ENCODE assay signal across 16 mouse cellular contexts in the genomic region with DNA sequence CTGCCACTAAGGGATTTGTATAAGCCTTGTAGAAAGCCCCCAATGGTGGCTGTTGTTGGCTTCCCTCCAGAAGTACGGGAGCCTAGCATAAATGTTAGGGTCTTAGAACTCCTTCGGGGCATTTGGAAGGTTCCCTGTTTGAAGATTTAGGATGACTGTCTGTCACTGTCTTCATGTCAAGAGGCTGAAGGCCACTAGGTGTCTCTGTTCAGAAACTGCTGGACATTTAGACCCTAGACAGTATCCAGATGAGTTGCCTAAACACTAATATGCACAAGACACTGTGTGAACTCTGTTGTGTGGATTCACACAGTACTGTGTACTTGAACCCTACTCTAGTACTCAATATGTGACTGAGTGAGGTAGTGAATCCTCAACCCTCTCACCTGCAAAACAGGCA. TPM values are rescaled to one million over a fixed set of nuclear protein-coding genes. Genes with fewer than 3 reads are reported as not detected.
DNase-seq lines count a peak whose midpoint lies in the region; ATAC-seq and TF ChIP-seq lines count a peak whose summit lies in the region.
"Had no signal": no experiment of that assay in that cellular context is flagged by ENCODE, and none has a peak within 500 bp of the region (broad histone marks: within the 10 kb centered on the region; RNA-seq: fewer than 3 reads in every experiment).

No protein-coding gene starts in this region.

- no peaks in the 10 kb centered on the region for H3K9me3 ChIP-seq in midbrain, embryonic 14.5 days (ENCODE audit: control insufficient read depth, low read length)
- no peaks in the 10 kb centered on the region for H3K9me3 ChIP-seq in midbrain, embryonic 13.5 days
- H3K9me3 ChIP-seq in MEL (replicated peaks; ENCODE audit: insufficient read depth, low read length) = no peaks in the 10 kb centered on the region
- H3K9me3 ChIP-seq: G1E; limb, embryonic 15.5 days had no signal

- no peak for TF ChIP-seq EP300 in MEL (IDR thresholded peaks at IDR 0.05; ENCODE audit: low read depth in 1 of 2, low read length in 2 of 2)

- no peak for TF ChIP-seq POLR2A in MEL (IDR thresholded peaks at IDR 0.05; ENCODE audit: control insufficient read depth in 1 of 2, insufficient read depth in 1 of 2, low read depth in 1 of 2, low read length in 2 of 2, poor library complexity in 1 of 2)

- 86% methylated on average over 2 of the region's 2 CpGs for WGBS in midbrain, embryonic 14.5 days
- 81% methylated on average over 2 of the region's 2 CpGs for WGBS in midbrain, embryonic 13.5 days

- no peak overlapping the region for H3K4me2 ChIP-seq in midbrain, embryonic 14.5 days (ENCODE audit: low read length)
- no peak overlapping the region for H3K4me2 ChIP-seq in midbrain, embryonic 13.5 days (replicated peaks)
- H3K4me2 ChIP-seq: limb, embryonic 15.5 days had no signal

- TF ChIP-seq CTCF in MEL (IDR thresholded peaks at IDR 0.05 in 2 of 3, conservative IDR thresholded peaks at IDR 0.05 in 1 of 3; ENCODE audit: control insufficient read depth in 1 of 3, insufficient read depth in 1 of 3, low read depth in 2 of 3, low read length in 3 of 3, poor library complexity in 1 of 3, severe bottlenecking in 1 of 3) = peak in 2 of 3 experiments; percentile 29 to 55; a peak in 4 of 6 replicates

- H3K36me3 ChIP-seq in midbrain, embryonic 14.5 days (ENCODE audit: control insufficient read depth, insufficient read depth, low read length) = no peaks in the 10 kb centered on the region
- no peaks in the 10 kb centered on the region for H3K36me3 ChIP-seq in midbrain, embryonic 13.5 days
- peaks cover 0 to 3% of the 10 kb centered on the region in 2 experiments; a peak in 1 of 4 replicates for H3K36me3 ChIP-seq in MEL (ENCODE audit: control insufficient read depth in 1 of 2, insufficient read depth in 2 of 2, low read length in 2 of 2)
- H3K36me3 ChIP-seq: G1E; limb, embryonic 15.5 days had no signal

- no peaks in the 10 kb centered on the region; the same call in 1 of the 2 replicates for H3K4me1 ChIP-seq in midbrain, embryonic 14.5 days (ENCODE audit: control insufficient read depth, insufficient read depth, low read length)
- peaks cover 9% of the 10 kb centered on the region for H3K4me1 ChIP-seq in midbrain, embryonic 13.5 days (replicated peaks)
- peaks cover 0 to 4% of the 10 kb centered on the region in 2 experiments; a peak in 3 of 4 replicates for H3K4me1 ChIP-seq in MEL (ENCODE audit: control insufficient read depth in 1 of 2, insufficient read depth in 2 of 2, low read length in 2 of 2)

- H3K79me2 ChIP-seq in MEL (ENCODE audit: control insufficient read depth, insufficient read depth, low read length, poor library complexity) = no peaks in the 10 kb centered on the region

- ATAC-seq in midbrain, embryonic 14.5 days (ENCODE audit: low FRiP score, low TSS enrichment) = no peak
- ATAC-seq in midbrain, embryonic 13.5 days = no peak
- ATAC-seq in megakaryocyte, adult 5-6 weeks (ENCODE audit: poor library complexity, severe bottlenecking) = peak; percentile 42
- ATAC-seq: midbrain, embryonic 16.5 days had no signal

- H3K4me3 ChIP-seq in midbrain, embryonic 14.5 days (replicated peaks; ENCODE audit: low read depth, low read length) = no peak overlapping the region
- H3K4me3 ChIP-seq in midbrain, embryonic 13.5 days (replicated peaks) = no peak overlapping the region
- H3K4me3 ChIP-seq in MEL (ENCODE audit: control insufficient read depth in 1 of 2, insufficient read depth in 1 of 2, low read depth in 2 of 2, low read length in 2 of 2) = no peak overlapping the region
- H3K4me3 ChIP-seq: limb, embryonic 15.5 days had no signal

- peak; percentile 53 for TF ChIP-seq RAD21 in MEL (IDR thresholded peaks at IDR 0.05; ENCODE audit: low read depth, low read length)

- DNase-seq in kidney, adult 9 months = peak; percentile 26
- no peak for DNase-seq in kidney, postnatal 10 days
- DNase-seq in midbrain, embryonic 14.5 days = peak; percentile 11
- DNase-seq in MEL (ENCODE audit: low read depth, low spot score) = peak; percentile 31
- no peak for DNase-seq in urinary bladder, adult 18-20 months (ENCODE audit: low spot score in 2 of 2)
- no peak for DNase-seq in gastrocnemius, adult 18-20 months (ENCODE audit: low spot score)
- DNase-seq: cerebellum, adult 11 months; gastrocnemius, postnatal 10 days; kidney, adult 18-20 months had no signal

- no peak overlapping the region for H3K27ac ChIP-seq in midbrain, embryonic 14.5 days (replicated peaks; ENCODE audit: low read depth, low read length)
- H3K27ac ChIP-seq in midbrain, embryonic 13.5 days = no peak overlapping the region
- H3K27ac ChIP-seq in MEL (ENCODE audit: control insufficient read depth, low read depth, low read length) = no peak overlapping the region
- H3K27ac ChIP-seq: limb, embryonic 15.5 days had no signal

- no peaks in the 10 kb centered on the region for H3K27me3 ChIP-seq in midbrain, embryonic 14.5 days (ENCODE audit: control insufficient read depth, insufficient read depth, low read length)
- peaks cover 9% of the 10 kb centered on the region; the same call in 1 of the 2 replicates for H3K27me3 ChIP-seq in midbrain, embryonic 13.5 days
- no peaks in the 10 kb centered on the region for H3K27me3 ChIP-seq in MEL (ENCODE audit: control insufficient read depth in 1 of 2, insufficient read depth in 2 of 2, low read length in 2 of 2)

- H3K9ac ChIP-seq in midbrain, embryonic 14.5 days (replicated peaks; ENCODE audit: low read length) = no peak overlapping the region
- no peak overlapping the region for H3K9ac ChIP-seq in midbrain, embryonic 13.5 days (replicated peaks)
- no peak overlapping the region for H3K9ac ChIP-seq in MEL (ENCODE audit: control insufficient read depth, low read depth, low read length, poor library complexity, severe bottlenecking)
- H3K9ac ChIP-seq: limb, embryonic 15.5 days had no signal

TF ChIP-seq in MEL, 35 proteins besides CTCF, POLR2A, EP300 and RAD21:
- TF ChIP-seq USF1 (IDR thresholded peaks at IDR 0.05; ENCODE audit: low read depth, low read length) = no peak
- TF ChIP-seq MAX (IDR thresholded peaks at IDR 0.05; ENCODE audit: low read length) = no peak
- TF ChIP-seq GATA1 (IDR thresholded peaks at IDR 0.05; ENCODE audit: low read depth, low read length) = no peak
- TF ChIP-seq POLR2AphosphoS5 (IDR thresholded peaks at IDR 0.05; ENCODE audit: borderline replicate concordance, low read depth, low read length) = no peak
- peak; percentile 64 for TF ChIP-seq SMC3 (IDR thresholded peaks at IDR 0.05; ENCODE audit: low read depth, low read length)
- TF ChIP-seq POLR2AphosphoS2 (IDR thresholded peaks at IDR 0.05; ENCODE audit: low read length) = no peak
- TF ChIP-seq TBP (IDR thresholded peaks at IDR 0.05; ENCODE audit: low read depth, low read length) = no peak
- peak; percentile 46; the same call in 1 of the 2 replicates for TF ChIP-seq ZC3H11A (IDR thresholded peaks at IDR 0.05; ENCODE audit: low read depth, low read length)
- TF ChIP-seq TCF12 (IDR thresholded peaks at IDR 0.05; ENCODE audit: low read depth, low read length) = no peak
- TF ChIP-seq CHD1 (IDR thresholded peaks at IDR 0.05; ENCODE audit: low read depth, low read length) = no peak
- TF ChIP-seq MXI1 (IDR thresholded peaks at IDR 0.05; ENCODE audit: low read depth, low read length) = no peak
- no peak for TF ChIP-seq CHD2 (IDR thresholded peaks at IDR 0.05; ENCODE audit: low read length)
- no peak for TF ChIP-seq MEF2A (IDR thresholded peaks at IDR 0.05; ENCODE audit: extremely low read depth, insufficient replicate concordance, low read depth, low read length, poor library complexity, severe bottlenecking)

RNA-seq across cellular contexts. Expression of gene Gfi1, which starts 41.5 kb away (rescaled TPM):
- polyA plus RNA-seq in midbrain, embryonic 14.5 days (2014; fragmentation: Nextera tagmentation; extraction: Ambion mirVana) = not detected in 2 replicates
- not detected in 2 replicates for polyA plus RNA-seq in midbrain, embryonic 13.5 days (2015; fragmentation: Nextera tagmentation; extraction: Ambion mirVana)
- not detected in 2 replicates for total RNA-seq in MEL (2012; rRNA removed)
- under 1 TPM in 1 of 2 experiments, not detected in 1; 0.04 TPM for polyA plus RNA-seq in MEL (2012; ENCODE audit: insufficient read depth in 1 of 2, insufficient read length in 2 of 2, low read depth in 1 of 2, low replicate concordance in 2 of 2, missing spikeins in 1 of 2)
- total RNA-seq in megakaryocyte, adult 5-6 weeks (2015) = 1.0 and 3.6 TPM in 2 replicates
- 2.2 and 3.7 TPM in 2 replicates for total RNA-seq in megakaryocyte, adult 5-6 weeks (2017)
- not detected for total RNA-seq in gastrocnemius, adult 18-20 months (2021)
- total RNA-seq: layer of hippocampus, postnatal 10 days had no signal
- polyA plus RNA-seq: embryonic facial prominence, embryonic 11.5 days; midbrain, embryonic 16.5 days had no signal

Comparison
In these comparisons a context has a peak if more than half of its experiments do, and no peak if none do; other contexts are left out.
1. DNase-seq: peak in kidney, adult 9 months (single experiment), midbrain, embryonic 14.5 days (single experiment) and MEL (single experiment); none in kidney, postnatal 10 days (single experiment), urinary bladder, adult 18-20 months (0 of 2) and gastrocnemius, adult 18-20 months (single experiment).